Mouse (Mus musculus): ENCODE measurements around the gene Fggy.

Fggy gene

DNA sequence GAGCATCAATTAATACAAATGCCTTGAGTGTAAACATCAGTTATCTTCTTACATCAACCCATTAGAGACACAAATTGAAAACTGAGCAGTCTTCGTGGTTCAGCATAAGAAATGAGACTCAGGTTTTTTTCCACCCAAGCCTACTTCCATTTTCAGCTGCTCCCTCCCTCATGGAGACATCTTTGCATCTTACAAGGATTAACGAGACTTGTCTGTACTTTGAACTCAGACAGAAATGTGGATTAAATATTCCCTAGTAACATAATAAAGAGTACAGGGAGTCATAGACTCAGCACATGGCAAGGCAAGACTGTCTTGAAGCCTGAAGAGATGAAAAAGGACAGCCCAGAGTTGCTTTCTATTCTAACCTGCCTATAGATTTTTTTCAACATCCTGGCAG is 230.3 kb downstream of the Fggy start:
- DNase-seq: peak; percentile 26 to 51

DNA sequence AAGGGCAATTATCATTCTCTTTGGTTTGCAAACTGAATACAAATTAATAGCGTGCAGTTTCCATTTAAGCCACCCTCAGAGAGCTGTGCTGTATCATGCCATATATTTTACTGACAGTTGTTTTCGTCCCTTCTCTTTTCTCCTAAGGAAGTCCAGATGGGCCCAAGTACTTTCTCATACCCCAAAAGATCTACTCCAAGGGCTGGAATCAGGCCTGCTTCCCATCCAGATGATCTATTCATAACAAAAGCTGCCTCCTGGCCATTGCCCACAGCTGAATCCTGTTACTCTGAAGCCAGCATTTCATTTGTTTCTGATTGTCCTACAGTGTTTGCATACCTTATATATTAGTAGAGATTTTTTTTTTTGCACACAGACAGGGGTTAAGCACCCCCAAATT is 231.6 kb downstream of the Fggy start:
- DNase-seq: no peak

DNA sequence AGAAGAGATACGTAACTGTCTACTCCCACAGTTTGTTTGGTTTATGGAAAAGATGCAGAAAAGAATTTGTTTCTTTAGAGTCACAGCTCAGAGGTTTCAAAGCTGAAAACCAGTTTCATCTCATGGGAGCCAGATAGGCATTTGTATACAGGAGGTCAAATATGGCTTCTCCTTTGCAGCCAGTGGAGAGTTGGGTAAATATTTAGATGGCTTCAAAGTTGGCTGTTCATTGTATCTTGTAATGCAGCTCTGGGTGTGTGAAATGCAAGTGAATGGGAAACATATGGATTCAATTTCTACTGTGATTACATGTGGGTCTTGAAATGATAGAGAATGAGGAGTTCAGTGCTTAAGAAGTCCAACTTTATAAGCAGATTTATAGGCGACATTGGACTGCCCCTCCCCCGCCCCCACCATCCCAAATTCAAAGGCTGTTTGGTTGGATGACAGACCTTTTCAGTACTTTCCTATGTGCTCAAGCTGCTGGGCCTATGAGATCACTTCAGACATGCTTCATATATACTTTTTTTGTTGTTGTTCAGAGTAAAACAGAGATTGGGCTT is 234.7 kb downstream of the Fggy start:
- DNase-seq: no peak

DNA sequence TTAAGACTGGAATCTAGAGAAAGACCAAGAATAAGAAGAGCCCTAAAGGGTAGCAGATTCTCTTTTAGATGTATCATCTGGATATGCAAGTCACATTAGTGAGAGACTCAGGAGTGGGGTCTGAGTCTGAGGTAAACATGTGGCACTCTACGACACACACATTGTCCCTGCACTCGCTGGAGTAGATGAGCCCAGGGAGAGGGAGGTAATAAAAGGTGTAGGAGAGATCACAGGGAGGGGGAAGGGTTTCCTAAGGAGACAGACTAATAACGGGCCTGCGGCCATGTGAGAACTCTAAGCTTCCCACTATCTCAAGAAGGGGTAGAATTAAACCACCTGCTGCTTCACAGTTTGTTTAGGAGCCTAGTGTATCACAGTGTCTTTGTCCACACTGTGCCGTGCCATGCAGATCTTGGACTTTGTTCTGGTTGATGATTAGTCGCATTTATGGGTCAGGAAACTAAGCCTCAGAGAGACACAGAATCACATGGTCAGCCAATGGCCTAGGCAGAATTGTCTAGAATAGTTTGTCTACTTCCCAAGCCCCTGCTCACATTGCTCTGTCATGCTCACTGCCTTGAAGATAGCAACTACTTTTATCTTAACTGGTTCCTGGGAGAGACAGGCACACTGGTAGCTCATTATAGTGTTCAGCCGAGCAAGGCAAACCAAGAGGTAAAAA is 236.5 kb downstream of the Fggy start:
- DNase-seq: peak; percentile 71 to 83

DNA sequence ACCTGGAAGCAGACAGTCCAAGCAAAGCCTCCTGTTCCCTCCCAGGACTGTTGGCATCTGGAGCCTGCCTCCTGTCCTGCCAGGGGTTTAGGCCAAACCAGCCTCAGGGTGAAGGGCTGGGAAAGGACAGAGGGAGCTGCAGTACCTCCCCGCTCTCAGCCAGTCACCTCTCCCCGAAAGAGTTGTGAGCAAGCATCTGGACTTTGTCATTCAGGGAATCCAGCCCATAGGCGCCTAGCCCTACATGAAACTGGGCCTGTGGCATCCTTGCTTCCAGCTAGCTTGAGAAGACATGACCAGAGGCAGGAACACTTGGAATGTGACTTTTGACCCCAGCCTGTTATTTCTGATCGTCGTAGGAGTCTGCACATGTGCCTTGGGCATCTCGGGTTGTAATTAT is 237.3 kb downstream of the Fggy start:
- peak; percentile 70 to 74 for DNase-seq

DNA sequence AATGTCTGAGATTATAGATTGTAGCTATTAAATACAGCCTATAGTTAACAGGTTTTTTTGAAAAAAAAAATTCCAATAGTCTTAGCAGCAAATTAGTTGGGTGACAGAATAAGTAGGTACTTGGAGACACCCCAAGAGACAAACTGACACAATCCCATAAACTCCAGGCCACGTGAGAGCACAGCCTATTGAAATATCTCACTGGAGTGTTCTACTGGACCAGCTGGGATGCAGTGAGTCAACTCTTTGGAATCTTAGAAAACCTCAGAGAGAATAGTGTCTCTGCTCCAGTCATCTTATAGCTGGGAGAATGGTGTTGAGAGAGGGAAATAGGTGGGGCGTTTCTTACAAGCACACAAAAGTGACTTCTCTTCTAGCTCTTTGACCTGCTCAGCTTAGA is 238.0 kb downstream of the Fggy start:
- no peak for DNase-seq

DNA sequence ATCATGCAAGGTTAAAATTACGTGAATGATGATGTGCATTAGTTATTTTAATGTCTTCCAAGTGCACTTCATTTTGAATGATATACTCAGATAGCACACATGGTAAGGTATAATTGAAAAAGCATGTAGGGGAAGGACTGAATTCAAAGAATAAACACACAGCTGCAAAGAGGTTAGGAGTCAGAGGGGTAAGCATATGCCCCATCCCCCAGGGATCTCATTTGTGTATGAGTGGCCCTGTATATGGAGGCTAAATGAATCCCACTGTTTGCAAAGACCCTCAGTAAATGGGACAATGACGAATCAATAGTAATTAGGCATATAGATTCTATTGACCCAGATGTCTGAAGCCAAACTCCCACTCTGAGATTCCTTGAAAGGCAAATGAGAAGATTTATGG is 262.3 kb downstream of the Fggy start:
- no peak for DNase-seq

DNA sequence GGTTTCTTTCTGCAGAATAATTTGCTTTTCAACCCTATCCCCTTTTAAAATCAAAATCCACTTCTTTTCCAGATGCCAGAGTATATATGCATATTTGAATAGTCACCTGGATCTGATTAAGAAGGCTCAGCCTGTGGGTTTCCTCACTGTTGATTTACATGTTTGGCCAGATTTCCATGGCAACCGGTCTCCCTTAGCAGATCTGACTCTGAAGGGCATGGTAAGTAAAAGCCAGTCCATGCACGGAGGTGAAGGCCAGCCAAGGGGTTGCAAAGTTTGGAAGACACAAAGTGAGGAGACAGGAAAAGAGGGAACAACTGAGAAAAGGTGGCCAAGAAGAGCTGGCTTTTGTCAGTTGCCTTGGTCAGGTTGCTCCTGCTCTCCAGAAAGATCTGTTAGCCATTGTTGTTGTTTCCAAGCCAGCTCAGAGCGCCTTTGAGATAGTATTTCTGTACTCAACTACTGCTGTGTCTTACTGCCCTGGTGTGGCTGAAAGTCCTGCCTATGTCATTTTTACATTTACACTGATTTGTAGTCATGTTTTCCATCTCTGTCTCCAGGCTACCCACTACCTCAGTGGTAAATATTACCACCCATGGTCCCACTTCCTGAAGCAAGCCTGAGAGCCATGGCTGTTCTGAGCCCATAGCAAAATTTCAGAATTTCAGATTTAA is 264.7 kb downstream of the Fggy start:
- DNase-seq: no peak

DNA sequence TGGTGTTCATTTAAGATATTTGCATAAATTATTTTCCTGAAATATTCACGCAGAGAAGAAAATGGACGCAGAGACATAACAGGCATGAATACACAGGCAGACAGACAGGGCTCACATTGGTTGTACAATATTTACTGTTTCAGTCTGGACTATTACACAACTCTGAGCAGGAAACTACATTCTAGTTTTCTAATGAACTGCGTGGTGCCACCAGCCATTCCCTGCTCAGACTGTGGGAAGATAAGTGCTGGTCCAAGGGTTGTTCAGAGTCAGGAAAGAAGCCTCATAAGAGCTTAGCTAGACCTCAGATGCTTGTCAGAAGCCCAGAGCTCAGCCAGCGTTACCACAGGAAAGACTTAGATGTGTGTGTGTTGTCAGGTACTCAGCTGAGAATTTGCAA is 270.9 kb downstream of the Fggy start:
- no peak for DNase-seq

DNA sequence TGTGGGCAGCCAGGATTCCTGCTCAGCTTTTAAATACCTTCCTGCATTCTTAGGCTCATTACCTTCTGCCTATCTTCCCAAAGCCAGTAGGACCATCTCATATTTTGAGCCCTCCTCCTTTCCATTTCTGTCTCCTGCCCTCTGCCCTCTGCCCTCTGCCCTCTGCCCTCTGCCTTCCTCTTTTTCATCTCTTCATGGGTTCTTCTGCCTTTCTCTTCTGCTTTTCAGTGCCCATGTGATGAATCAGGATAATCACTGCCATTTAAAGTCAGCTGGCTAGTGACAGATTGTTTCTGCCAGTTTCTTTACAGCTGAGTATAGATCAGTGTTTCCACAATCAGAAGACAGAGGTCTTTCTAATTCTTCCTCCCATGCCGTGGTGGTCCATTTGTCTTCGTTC is 273.0 kb downstream of the Fggy start:
- DNase-seq: no peak

DNA sequence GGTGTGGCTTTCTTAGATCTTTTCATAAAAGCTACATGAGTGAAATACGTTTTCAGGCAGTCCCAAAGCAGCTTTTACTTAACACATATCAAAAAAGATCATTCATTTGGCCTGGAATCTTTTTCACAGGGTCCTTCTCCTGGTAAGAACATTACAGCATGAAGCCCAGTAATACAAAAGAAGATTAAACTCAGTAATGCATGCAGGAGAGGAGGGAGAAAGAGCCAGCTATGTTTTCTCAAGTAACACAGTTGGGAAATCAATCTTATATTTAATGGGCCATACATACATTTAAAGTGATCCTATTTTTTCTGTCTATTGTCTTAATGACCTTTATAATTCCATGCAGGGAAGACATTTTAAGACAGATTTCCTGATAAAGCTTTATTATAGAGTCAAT is 282.6 kb downstream of the Fggy start:
- DNase-seq: no peak

DNA sequence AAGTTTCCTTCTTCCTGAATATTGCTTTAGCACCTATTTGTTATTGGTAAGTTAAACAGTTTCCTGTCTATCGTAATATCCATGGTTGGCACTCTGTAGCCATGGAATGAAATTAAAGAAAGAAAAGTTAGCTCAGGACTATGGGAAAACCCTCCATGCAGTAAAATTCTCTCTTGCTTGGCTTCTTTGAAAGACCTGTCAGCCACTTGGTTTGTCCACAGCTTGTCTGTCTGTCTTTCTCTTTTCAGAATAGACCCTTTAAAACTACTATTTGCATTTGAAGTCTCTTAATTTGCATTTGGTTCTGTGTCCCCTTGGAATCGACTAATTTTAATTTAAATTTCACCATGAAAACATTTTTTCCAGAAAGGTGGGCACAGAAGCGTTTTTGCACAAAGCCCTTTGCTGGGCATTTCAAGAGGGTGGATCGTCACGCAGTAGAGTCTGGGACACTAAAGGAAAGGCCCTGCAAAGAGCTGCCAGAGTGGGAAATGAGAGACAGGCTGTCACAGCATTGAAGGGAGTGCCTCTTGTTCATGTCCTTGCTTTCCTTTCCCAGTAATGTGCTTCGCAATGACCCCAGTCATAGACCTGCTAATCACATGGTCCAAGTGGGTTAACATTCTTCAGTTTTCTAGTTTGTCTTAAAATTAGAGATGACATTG is 283.2 kb downstream of the Fggy start:
- DNase-seq: no peak

DNA sequence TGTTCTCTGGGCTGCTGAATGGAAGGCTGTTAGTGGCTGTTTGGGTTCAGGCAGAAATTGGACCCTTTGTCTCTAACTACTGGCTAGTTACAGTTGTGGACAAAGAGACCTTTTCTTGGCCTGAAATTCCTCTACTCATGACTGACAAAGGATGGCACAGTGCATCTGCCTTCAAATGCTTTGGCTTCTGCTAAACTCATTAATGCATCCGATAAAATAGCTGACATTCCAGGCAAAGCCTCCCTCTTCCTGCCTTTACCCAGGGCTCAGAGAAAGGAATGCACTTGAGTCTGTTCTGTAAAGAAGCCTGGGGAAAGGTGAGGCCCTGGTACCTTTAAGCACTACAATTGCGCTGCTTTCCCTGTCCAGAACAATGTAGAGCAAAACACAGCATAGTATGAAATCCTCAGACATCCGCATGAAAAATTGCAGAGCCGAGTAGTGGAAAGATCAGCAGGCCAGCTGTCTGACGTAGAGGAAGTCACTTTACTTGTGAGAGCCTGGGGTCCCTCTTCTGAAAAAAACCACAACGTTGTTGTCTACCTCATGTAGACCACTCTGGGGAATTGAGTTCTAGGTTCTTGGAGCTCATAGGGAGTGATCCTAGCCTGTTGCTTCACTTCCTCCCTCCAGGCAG is 288.8 kb downstream of the Fggy start:
- peak in 1 of 2 experiments; percentile 13 for DNase-seq

DNA sequence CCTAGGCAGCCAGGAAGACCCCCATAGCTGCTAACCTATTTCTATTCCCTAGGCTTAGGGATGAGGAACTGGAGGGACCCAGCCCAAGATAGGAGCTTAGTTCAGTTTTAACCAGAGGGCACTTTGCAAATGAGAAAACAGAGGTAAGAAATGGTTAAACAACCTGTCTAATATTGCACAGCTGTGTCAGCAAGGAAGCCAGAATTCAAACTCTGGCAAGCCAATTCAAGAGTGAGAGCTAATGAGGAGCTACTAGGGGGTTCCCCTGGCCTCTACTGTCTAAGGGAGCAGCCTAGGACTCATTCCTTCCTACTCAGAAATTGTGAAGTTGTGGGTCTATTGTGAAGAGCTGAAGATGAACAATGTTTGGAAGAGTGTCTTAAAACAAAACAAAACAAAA is 289.9 kb downstream of the Fggy start:
- no peak for DNase-seq

DNA sequence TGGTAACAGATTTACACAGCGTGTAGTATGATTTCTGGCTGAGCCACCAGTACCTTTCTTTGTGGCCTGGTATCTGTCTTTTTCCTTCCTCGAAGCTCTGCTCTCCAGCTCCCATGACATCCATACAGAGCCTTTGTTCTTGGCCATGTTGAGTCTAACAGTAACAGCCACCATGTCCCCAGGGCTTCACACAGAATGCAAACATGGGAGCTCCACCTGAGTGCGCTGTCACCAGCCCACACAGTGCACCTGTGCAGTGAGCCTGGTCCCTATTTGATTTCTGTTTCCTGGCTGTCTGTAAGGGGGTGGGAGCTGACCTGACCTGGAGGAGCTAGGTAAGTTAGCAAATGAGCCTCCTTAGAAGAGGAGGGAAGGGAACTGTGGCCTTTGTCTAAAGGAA is 290.4 kb downstream of the Fggy start:
- DNase-seq: no peak

DNA sequence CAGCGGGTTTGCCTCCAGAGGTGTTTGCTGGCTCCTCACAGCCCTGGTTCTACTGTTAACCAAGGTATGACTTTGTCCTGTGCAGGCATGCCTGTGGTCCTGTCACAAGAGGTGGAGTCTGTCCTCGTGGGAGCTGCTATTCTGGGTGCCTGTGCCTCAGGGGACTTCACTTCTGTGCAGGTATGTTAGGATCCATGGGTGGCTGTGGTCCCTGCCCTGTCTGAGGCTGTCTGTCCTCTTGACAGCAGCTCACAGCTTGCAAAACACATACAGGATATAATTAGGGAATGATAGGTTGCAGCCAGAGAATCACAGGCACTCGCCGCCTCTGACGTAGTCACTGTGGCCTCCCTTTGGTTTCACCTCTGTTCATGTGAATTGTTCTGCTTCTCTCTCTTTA is 292.2 kb downstream of the Fggy start:
- no peak for DNase-seq

DNA sequence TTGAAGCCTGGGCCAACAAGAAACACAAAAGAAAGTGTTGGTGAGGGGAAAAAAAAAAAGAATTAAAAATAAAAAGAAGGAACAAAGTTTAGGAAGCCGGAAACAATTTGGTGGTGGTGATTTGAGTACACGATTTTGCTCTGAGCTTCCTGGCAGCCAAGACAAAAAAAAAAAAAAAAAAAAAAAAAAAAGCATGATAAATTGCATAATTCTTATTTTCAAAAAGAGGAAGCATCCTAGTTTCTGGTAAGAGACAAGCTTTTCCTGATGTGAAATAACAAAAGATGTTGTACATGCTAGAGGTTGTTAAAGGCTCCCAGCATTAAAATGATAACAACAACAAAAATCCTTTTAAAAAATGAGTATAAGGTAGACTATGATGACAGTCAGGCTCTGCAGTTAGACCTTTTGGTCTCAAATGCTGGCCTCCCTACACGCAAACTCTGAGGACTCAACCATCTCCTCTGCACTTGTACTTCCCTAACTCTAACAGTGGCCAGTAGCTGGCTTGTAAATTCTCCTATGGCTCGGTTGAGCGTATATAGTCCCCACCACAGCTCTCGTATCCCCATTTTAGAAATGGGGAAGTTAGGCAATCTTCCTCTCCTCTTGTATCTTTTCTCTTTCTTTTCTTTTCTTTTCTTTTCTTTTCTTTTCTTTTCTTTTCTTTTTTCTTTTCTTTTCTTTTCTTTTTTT is 292.9 kb downstream of the Fggy start:
- DNase-seq: no peak

DNA sequence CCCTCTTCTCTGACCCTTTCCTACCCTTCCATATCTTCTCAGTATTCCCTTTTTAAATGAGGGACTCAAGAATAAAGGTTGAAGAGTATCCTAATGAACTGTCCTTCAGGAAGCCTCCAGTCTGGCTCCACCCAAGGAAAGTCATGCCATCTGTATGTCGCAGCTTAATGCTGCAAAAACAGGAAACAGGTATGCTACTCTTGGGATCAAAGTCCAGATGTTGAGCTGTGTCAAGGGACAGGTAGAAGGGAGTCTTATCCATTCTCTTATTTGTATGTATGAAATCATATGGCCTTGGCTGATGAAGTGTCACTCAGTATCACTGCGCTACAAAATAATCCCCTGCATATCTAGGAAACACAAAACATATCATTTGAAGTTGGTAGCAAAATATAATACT is 294.9 kb downstream of the Fggy start:
- no peak for DNase-seq

DNA sequence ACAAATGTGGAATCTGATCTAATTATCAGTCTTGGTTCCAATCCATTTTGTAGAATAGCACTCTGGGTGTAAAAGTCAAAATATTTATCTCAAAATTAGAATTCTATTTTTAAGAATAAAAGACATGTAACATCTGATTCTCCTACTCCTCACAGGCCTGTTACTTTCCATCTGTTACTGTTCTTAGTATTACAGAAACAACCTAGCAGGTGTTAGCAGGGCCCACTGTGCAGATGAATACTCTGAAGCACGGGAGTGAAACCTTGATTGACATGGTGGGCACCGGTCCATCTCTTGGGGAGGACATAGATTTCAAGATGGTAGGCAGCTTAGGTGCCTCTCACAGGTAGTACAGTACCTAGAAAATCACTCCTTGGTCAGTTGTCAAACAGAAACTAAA is 298.7 kb downstream of the Fggy start:
- no peak for DNase-seq

DNA sequence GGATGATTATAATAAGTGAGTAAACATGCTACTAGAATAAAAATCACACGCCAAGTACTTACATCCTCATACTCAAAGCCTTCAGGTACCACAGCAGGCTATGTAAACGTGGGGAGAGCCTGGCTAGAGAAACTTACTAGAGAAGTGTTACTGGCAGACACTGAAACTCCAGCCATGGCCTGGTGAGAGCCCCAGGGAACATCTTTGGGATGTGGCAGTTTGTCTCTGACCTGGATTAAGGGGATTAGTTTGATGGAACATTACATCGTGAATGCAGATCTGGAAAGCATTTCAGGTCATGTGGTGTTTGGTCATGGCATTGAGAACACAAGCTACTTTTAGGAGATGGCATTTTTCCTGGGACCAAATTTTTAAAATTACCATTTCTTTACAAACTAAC is 303.3 kb downstream of the Fggy start:
- no peak for DNase-seq

DNA sequence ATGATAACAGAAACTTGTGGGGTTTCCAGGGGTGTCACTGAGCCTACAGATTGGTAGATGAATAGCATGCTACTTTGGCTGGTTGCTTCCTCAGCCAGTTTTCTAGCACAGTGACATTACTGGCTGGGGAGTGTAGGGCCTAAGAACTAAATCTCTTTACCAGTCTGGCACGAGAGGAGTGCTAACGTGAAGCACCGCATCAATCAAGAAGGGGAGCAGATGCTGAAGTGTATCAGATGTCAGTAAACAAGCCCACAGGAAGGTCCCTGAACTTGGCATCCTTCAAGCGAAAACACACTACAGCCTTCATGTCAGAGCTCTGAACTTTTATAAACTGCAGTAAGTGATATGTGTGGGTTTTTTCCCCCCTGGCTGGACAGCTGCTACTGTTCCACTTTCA is 303.8 kb downstream of the Fggy start:
- DNase-seq: no peak

DNA sequence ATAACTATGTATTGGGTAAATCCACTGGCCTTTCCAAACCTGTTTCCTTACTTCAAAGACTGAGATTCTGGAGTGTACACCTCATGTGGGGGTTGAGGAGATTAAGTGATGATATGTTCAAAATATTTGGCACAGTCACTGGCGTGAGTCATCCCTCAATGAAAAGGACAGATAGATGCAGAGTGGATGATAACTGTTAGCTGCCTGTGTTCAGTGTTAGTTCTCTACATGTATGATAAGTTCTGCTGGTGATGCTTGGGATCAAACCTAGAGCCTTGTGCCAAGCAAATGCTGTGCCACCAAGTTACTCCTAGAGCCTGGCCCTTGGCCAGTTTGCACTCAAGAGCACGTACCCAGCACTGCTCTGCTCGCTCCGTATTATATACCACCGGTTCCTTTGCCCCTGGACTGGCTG is 304.4 kb downstream of the Fggy start:
- DNase-seq: no peak

DNA sequence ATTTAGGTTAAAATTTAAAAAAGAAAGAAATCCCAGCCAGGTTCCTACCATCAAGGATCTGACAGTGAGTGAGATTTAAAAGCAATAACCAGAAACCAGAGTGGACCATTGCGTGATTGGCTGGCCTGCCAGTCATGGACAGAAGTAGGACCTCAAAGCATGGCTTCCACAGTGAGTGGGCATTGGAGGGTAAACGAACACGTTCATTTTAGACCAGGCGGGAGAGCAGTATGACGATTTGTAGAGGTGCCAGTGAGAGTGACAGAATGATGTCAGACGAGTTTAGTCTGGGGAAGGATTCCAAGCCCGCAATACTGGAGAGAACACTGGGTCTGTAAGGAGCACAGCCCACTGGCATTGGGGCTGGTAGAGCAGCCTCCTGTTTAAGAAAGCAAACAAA is 305.0 kb downstream of the Fggy start:
- no peak for DNase-seq
